In the genomic region with DNA sequence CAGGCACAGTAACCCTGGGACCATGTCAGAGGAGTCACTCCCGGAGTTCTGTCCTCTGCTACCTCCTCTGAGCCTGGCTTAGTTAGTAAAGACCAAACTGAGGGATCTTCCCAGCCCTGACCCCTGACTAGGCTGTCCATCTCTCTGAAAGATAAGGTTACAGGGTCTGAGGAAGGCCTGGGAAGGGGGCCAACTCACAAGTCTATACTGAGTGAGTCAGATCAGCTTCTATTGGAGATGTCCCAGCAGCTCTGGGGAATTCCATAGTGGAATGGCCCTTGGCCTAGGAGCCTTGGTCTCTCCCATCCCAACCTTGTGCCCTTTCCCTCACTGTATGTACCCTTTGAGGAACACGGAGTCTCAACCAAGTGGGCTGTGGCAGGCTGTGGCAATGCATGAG, we compare ENCODE assay signal across 11 mouse cellular contexts.
DNase-seq lines count a peak whose midpoint lies in the region; ATAC-seq and TF ChIP-seq lines count a peak whose summit lies in the region.
"Had no signal": no experiment of that assay in that cellular context is flagged by ENCODE, and none has a peak within 500 bp of the region (broad histone marks: within the 10 kb centered on the region; RNA-seq: fewer than 3 reads in every experiment).

No protein-coding gene starts in this region.

- H3K27me3 ChIP-seq in forebrain, embryonic 12.5 days: 0 out of 2 replicates have a peak, but pooled peaks cover 3% of the 10 kb centered on the region
- H3K27me3 ChIP-seq in forebrain, embryonic 14.5 days (replicated peaks; ENCODE audit: control insufficient read depth, insufficient read depth, low read length): no peaks in the 10 kb centered on the region
- no peaks in the 10 kb centered on the region for H3K27me3 ChIP-seq in midbrain, embryonic 14.5 days (ENCODE audit: control insufficient read depth, insufficient read depth, low read length)
- H3K27me3 ChIP-seq: Patski had no signal

- DNase-seq in forebrain, embryonic 14.5 days (ENCODE audit: low spot score): no peak
- no peak for DNase-seq in layer of hippocampus, adult 2 months (ENCODE audit: low spot score in 2 of 2)
- DNase-seq in layer of hippocampus, postnatal 10 days (ENCODE audit: low spot score in 2 of 2): no peak
- peak; percentile 69 for DNase-seq in adrenal gland, postnatal 25 days
- no peak for DNase-seq in midbrain, embryonic 14.5 days
- DNase-seq in embryo, embryonic 10.5 days (ENCODE audit: low spot score): no peak
- DNase-seq in B cell, adult 2 months: no peak
- DNase-seq: thymus, postnatal 4 days had no signal

- H3K9ac ChIP-seq in forebrain, embryonic 12.5 days: no peak overlapping the region
- no peak overlapping the region for H3K9ac ChIP-seq in forebrain, embryonic 14.5 days (ENCODE audit: low read length)
- no peak overlapping the region for H3K9ac ChIP-seq in midbrain, embryonic 14.5 days (replicated peaks; ENCODE audit: low read length)

- no peak overlapping the region for H3K4me3 ChIP-seq in forebrain, embryonic 12.5 days (replicated peaks)
- no peak overlapping the region for H3K4me3 ChIP-seq in forebrain, embryonic 14.5 days (ENCODE audit: low read depth, low read length)
- H3K4me3 ChIP-seq in layer of hippocampus, adult 2 months: no peak overlapping the region
- H3K4me3 ChIP-seq in midbrain, embryonic 14.5 days (replicated peaks; ENCODE audit: low read depth, low read length): no peak overlapping the region

- H3K9me3 ChIP-seq in forebrain, embryonic 12.5 days: no peaks in the 10 kb centered on the region
- no peaks in the 10 kb centered on the region for H3K9me3 ChIP-seq in forebrain, embryonic 14.5 days (replicated peaks; ENCODE audit: control insufficient read depth, low read length)
- no peaks in the 10 kb centered on the region for H3K9me3 ChIP-seq in midbrain, embryonic 14.5 days (ENCODE audit: control insufficient read depth, low read length)

- H3K27ac ChIP-seq in forebrain, embryonic 12.5 days: peak overlapping the region; percentile 61
- no peak overlapping the region for H3K27ac ChIP-seq in forebrain, embryonic 14.5 days (ENCODE audit: low read depth, low read length)
- peak overlapping the region; percentile 57; the same call in 1 of the 2 replicates for H3K27ac ChIP-seq in layer of hippocampus, adult 2 months
- H3K27ac ChIP-seq in midbrain, embryonic 14.5 days (replicated peaks; ENCODE audit: low read depth, low read length): peak overlapping the region; percentile 66

- no peaks in the 10 kb centered on the region for H3K36me3 ChIP-seq in forebrain, embryonic 12.5 days (replicated peaks)
- H3K36me3 ChIP-seq in forebrain, embryonic 14.5 days (ENCODE audit: control insufficient read depth, insufficient read depth, low read length): no peaks in the 10 kb centered on the region
- no peaks in the 10 kb centered on the region for H3K36me3 ChIP-seq in midbrain, embryonic 14.5 days (ENCODE audit: control insufficient read depth, insufficient read depth, low read length)

- ATAC-seq in forebrain, embryonic 12.5 days (ENCODE audit: low FRiP score): no peak
- no peak for ATAC-seq in forebrain, embryonic 14.5 days
- no peak for ATAC-seq in midbrain, embryonic 14.5 days (ENCODE audit: low FRiP score, low TSS enrichment)
- ATAC-seq: inflammation-experienced regulatory T-cells, adult 6 months; Patski had no signal

- H3K4me1 ChIP-seq in forebrain, embryonic 12.5 days: peaks cover 21% of the 10 kb centered on the region
- H3K4me1 ChIP-seq in forebrain, embryonic 14.5 days (ENCODE audit: control insufficient read depth, insufficient read depth, low read length): peaks cover 7% of the 10 kb centered on the region
- H3K4me1 ChIP-seq in midbrain, embryonic 14.5 days (ENCODE audit: control insufficient read depth, insufficient read depth, low read length): peaks cover 25% of the 10 kb centered on the region

- H3K4me2 ChIP-seq in forebrain, embryonic 12.5 days: no peak overlapping the region
- H3K4me2 ChIP-seq in forebrain, embryonic 14.5 days (ENCODE audit: low read length): no peak overlapping the region
- H3K4me2 ChIP-seq in midbrain, embryonic 14.5 days (ENCODE audit: low read length): no peak overlapping the region

- no peak for TF ChIP-seq CTCF in layer of hippocampus, adult 2 months (conservative IDR thresholded peaks at IDR 0.05)

- 84% methylated on average over 2 of the region's 2 CpGs for WGBS in forebrain, embryonic 12.5 days
- 93% methylated on average over 2 of the region's 2 CpGs for WGBS in forebrain, embryonic 14.5 days
- 91% methylated on average over 2 of the region's 2 CpGs for WGBS in midbrain, embryonic 14.5 days
